Mouse (Mus musculus): ENCODE data around the gene Uchl1. TPM values are rescaled to one million over a fixed set of nuclear protein-coding genes. Genes with fewer than 3 reads are reported as not detected.

Gene Uchl1
- polyA plus RNA-seq, 1 experiment from 2014 or later, result 115 TPM

DNA sequence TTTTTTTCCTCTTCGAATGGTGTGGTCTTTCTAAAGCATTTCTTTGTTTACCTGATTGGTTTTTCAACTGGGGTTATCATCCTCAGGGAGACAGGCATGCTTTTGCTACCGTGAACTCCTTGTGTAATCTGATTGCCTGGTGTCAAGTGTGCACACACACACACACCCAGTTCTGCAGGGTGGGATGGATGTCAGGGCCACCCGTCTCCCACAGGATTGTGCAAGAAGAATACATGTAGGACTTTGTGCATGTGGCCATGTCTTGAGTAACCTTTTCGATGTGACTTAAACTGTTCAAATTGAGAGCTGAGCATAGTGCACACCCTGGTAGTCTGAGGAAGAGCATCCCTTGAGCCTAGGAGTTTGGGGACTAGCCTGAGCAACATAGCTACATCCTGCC is 17.3 kb downstream of the Uchl1 start:
- Histone ChIP-seq H3K4me2 (ENCODE audit: low read length) (no peak overlapping the region), H3K9ac (ENCODE audit: low read length) (no peak overlapping the region), H3K27me3 (replicated peaks; ENCODE audit: control insufficient read depth, insufficient read depth, low read length) (no peaks in the 10 kb centered on the region), H3K4me3 (ENCODE audit: low read depth, low read length) (no peak overlapping the region), H3K36me3 (ENCODE audit: control insufficient read depth, insufficient read depth, low read length) (no peaks in the 10 kb centered on the region), H3K9me3 (ENCODE audit: control insufficient read depth, low read length) (no peaks in the 10 kb centered on the region), H3K27ac (ENCODE audit: low read depth) (no peak overlapping the region), H3K4me1 (replicated peaks; ENCODE audit: control insufficient read depth, insufficient read depth, low read length) (no peaks in the 10 kb centered on the region)
- WGBS, result 70% methylated on average over 4 of the region's 4 CpGs
- DNase-seq (ENCODE audit: low spot score), result no peak
- ATAC-seq (replicated peaks; ENCODE audit: low FRiP score, low TSS enrichment, low read depth), result no peak

- no peak overlapping the region for H3K27ac ChIP-seq (ENCODE audit: low read depth)
- no peaks in the 10 kb centered on the region for H3K27me3 ChIP-seq (replicated peaks; ENCODE audit: control insufficient read depth, insufficient read depth, low read length)
- ATAC-seq (replicated peaks; ENCODE audit: low FRiP score, low TSS enrichment, low read depth) (no peak), DNase-seq (ENCODE audit: low spot score) (no peak)
- H3K4me3 ChIP-seq (ENCODE audit: low read depth, low read length), result no peak overlapping the region
- H3K36me3 ChIP-seq (ENCODE audit: control insufficient read depth, insufficient read depth, low read length), result no peaks in the 10 kb centered on the region
- H3K4me2 ChIP-seq (ENCODE audit: low read length), result no peak overlapping the region
- H3K4me1 ChIP-seq (replicated peaks; ENCODE audit: control insufficient read depth, insufficient read depth, low read length), result 0 out of 2 replicates have a peak, but pooled peaks cover 3% of the 10 kb centered on the region
- H3K9ac ChIP-seq (ENCODE audit: low read length), result no peak overlapping the region
- H3K9me3 ChIP-seq (ENCODE audit: control insufficient read depth, low read length), result no peaks in the 10 kb centered on the region
These were observed 21.2 kb downstream of the Uchl1 start for GRCm38 (mm10) chr5:66697119-66697518.

DNA sequence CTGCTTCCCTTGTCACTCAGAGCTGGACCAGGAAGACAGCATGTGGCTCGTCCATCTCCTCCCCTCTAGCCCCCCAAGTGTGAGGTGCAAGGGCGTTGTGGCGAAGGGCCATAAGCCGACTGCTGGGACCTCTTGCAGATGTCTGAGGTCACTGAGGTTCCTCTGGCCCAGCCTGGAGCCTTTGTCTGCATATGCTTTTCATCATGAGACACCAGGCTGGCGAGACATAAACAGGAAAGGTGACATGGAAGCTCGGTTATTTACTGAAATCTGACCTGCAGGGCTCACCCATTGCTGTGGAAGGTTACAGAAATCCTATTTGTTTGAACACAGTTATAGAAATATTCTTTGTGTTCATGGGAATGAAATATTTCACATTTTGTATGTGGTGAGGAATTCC is 24.0 kb downstream of the Uchl1 start:
- DNase-seq (ENCODE audit: low spot score) (no peak), ATAC-seq (replicated peaks; ENCODE audit: low FRiP score, low TSS enrichment, low read depth) (no peak)
- H3K9me3 ChIP-seq (ENCODE audit: control insufficient read depth, low read length), result no peaks in the 10 kb centered on the region
- no peak overlapping the region for H3K4me2 ChIP-seq (ENCODE audit: low read length)
- H3K27me3 ChIP-seq (replicated peaks; ENCODE audit: control insufficient read depth, insufficient read depth, low read length), result no peaks in the 10 kb centered on the region
- H3K27ac ChIP-seq (ENCODE audit: low read depth), result no peak overlapping the region
- no peaks in the 10 kb centered on the region for H3K36me3 ChIP-seq (ENCODE audit: control insufficient read depth, insufficient read depth, low read length)
- 39% methylated on average over 6 of the region's 6 CpGs for WGBS
- H3K4me1 ChIP-seq (replicated peaks; ENCODE audit: control insufficient read depth, insufficient read depth, low read length), result peaks cover 11% of the 10 kb centered on the region; the same call in 1 of the 2 replicates
- H3K4me3 ChIP-seq (ENCODE audit: low read depth, low read length), result no peak overlapping the region
- no peak overlapping the region for H3K9ac ChIP-seq (ENCODE audit: low read length)

GRCm38 (mm10) chr5:66701951-66702350 is 26.1 kb downstream of the Uchl1 start:
- Histone ChIP-seq H3K36me3 (ENCODE audit: control insufficient read depth, insufficient read depth, low read length) (no peaks in the 10 kb centered on the region), H3K4me1 (replicated peaks; ENCODE audit: control insufficient read depth, insufficient read depth, low read length) (peaks cover 11% of the 10 kb centered on the region; the same call in 1 of the 2 replicates), H3K9me3 (ENCODE audit: control insufficient read depth, low read length) (no peaks in the 10 kb centered on the region), H3K4me2 (ENCODE audit: low read length) (no peak overlapping the region), H3K27ac (ENCODE audit: low read depth) (no peak overlapping the region), H3K27me3 (replicated peaks; ENCODE audit: control insufficient read depth, insufficient read depth, low read length) (no peaks in the 10 kb centered on the region), H3K4me3 (ENCODE audit: low read depth, low read length) (no peak overlapping the region), H3K9ac (ENCODE audit: low read length) (no peak overlapping the region)
- DNase-seq (ENCODE audit: low spot score) (no peak), ATAC-seq (replicated peaks; ENCODE audit: low FRiP score, low TSS enrichment, low read depth) (no peak)
- WGBS, result 92% methylated on average over 4 of the region's 4 CpGs

DNA sequence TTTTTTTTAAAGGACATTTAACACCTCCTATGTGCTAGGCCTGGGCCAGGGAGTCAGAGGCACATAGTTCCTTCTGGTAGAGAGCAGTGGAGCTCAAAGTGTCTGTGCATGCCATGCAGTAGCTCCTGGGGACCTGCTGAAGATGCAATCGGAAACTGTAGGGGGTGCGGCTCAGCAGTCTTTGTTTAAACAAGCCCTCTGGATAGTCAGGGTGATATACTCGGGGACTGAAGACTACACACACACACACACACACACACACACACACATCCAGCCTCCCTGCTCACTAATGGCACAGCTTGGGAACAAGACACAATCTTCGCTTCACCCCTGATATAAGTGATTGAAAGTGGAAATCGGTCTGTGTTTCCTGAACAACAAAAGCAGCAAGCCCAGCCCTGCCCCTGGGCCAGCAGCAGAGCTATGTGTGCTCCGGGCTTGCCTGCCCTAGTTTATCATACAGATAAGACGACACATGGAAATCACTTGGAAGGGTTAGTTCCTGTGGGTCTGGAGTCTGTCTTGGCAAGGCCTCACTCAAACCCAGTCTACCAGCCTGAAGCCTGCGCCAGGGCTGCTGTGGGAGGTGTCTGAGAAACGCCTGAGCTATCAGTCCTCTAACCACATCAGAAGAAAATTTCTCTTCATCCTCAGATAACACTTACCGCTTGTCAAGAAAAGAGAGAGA is 27.6 kb downstream of the Uchl1 start:
- WGBS, result 17% methylated on average over 10 of the region's 10 CpGs
- no peak overlapping the region for H3K9ac ChIP-seq (ENCODE audit: low read length)
- no peak for DNase-seq (ENCODE audit: low spot score)
- H3K27ac ChIP-seq (ENCODE audit: low read depth), result no peak overlapping the region
- H3K4me2 ChIP-seq (ENCODE audit: low read length), result no peak overlapping the region
- H3K27me3 ChIP-seq (replicated peaks; ENCODE audit: control insufficient read depth, insufficient read depth, low read length), result no peaks in the 10 kb centered on the region
- H3K36me3 ChIP-seq (ENCODE audit: control insufficient read depth, insufficient read depth, low read length), result no peaks in the 10 kb centered on the region
- peaks cover 11% of the 10 kb centered on the region; the same call in 1 of the 2 replicates for H3K4me1 ChIP-seq (replicated peaks; ENCODE audit: control insufficient read depth, insufficient read depth, low read length)
- no peak for ATAC-seq (replicated peaks; ENCODE audit: low FRiP score, low TSS enrichment, low read depth)
- H3K4me3 ChIP-seq (ENCODE audit: low read depth, low read length), result no peak overlapping the region
- no peaks in the 10 kb centered on the region for H3K9me3 ChIP-seq (ENCODE audit: control insufficient read depth, low read length)

GRCm38 (mm10) chr5:66707859-66708258 is 32.0 kb downstream of the Uchl1 start:
- ATAC-seq (replicated peaks; ENCODE audit: low FRiP score, low TSS enrichment, low read depth) (no peak), DNase-seq (ENCODE audit: low spot score) (no peak)
- Histone ChIP-seq H3K36me3 (ENCODE audit: control insufficient read depth, insufficient read depth, low read length) (no peaks in the 10 kb centered on the region), H3K9me3 (ENCODE audit: control insufficient read depth, low read length) (no peaks in the 10 kb centered on the region), H3K4me1 (replicated peaks; ENCODE audit: control insufficient read depth, insufficient read depth, low read length) (peaks cover 10% of the 10 kb centered on the region; the same call in 1 of the 2 replicates), H3K4me2 (ENCODE audit: low read length) (no peak overlapping the region), H3K9ac (ENCODE audit: low read length) (no peak overlapping the region), H3K27me3 (replicated peaks; ENCODE audit: control insufficient read depth, insufficient read depth, low read length) (no peaks in the 10 kb centered on the region), H3K27ac (ENCODE audit: low read depth) (no peak overlapping the region), H3K4me3 (ENCODE audit: low read depth, low read length) (no peak overlapping the region)
- WGBS, result 71% methylated on average over 5 of the region's 5 CpGs

DNA sequence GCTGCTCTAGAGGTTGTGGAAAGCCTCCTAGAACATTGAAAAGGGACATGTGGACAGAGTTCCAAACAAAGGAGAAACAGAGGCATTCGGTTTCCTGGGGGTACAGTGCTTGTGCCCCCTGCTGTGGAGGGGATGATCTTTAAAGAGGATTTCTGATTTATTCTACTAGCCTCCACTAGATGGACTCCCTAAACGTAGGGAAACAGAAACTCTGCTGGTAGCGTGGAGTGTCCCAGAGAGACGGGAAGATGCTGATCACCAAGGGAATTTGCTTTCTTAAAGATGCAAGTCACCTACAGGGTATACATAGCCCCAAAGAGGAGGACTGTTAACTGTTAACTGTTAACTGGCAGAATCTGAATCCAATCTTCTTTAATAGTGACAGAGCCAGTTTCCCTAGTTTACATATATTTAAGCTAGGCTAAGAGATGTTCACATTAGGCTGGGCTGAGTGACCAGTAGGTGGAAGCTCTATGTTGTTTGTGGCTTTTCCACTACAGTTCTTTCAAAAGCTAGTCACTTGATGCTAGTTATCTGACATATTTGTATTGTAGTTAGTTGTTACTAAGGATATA is 34.6 kb downstream of the Uchl1 start:
- no peak overlapping the region for H3K9ac ChIP-seq (ENCODE audit: low read length)
- H3K4me3 ChIP-seq (ENCODE audit: low read depth, low read length), result no peak overlapping the region
- no peaks in the 10 kb centered on the region for H3K27me3 ChIP-seq (replicated peaks; ENCODE audit: control insufficient read depth, insufficient read depth, low read length)
- H3K4me1 ChIP-seq (replicated peaks; ENCODE audit: control insufficient read depth, insufficient read depth, low read length), result 0 out of 2 replicates have a peak, but pooled peaks cover 5% of the 10 kb centered on the region
- WGBS, result 26% methylated on average over 4 of the region's 4 CpGs
- H3K27ac ChIP-seq (ENCODE audit: low read depth), result no peak overlapping the region
- H3K9me3 ChIP-seq (ENCODE audit: control insufficient read depth, low read length), result no peaks in the 10 kb centered on the region
- ATAC-seq (replicated peaks; ENCODE audit: low FRiP score, low TSS enrichment, low read depth) (no peak), DNase-seq (ENCODE audit: low spot score) (no peak)
- H3K4me2 ChIP-seq (ENCODE audit: low read length), result no peak overlapping the region
- no peaks in the 10 kb centered on the region for H3K36me3 ChIP-seq (ENCODE audit: control insufficient read depth, insufficient read depth, low read length)

DNA sequence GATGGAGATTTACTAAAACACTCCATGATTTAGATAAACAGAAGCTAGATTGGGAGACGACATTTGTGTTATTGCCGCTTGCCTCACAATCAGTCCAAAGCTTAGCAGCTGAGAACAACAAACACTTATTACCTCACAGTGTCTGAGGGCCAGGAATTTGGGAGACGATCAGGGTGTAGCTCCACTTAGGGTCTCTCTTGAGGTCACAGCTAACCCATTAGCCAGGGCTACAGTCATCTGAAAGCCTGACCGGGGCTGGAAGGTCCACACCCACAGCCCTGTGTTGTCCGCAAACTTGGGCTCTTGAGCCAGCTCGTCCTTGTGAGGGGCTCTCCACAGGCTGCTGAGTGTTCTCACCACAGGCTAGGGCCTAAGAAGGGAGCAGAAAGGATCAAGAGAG is 36.9 kb downstream of the Uchl1 start:
- Histone ChIP-seq H3K27ac (ENCODE audit: low read depth) (no peak overlapping the region), H3K27me3 (replicated peaks; ENCODE audit: control insufficient read depth, insufficient read depth, low read length) (no peaks in the 10 kb centered on the region), H3K36me3 (ENCODE audit: control insufficient read depth, insufficient read depth, low read length) (no peaks in the 10 kb centered on the region), H3K9me3 (ENCODE audit: control insufficient read depth, low read length) (no peaks in the 10 kb centered on the region), H3K4me1 (replicated peaks; ENCODE audit: control insufficient read depth, insufficient read depth, low read length) (0 out of 2 replicates have a peak, but pooled peaks cover 5% of the 10 kb centered on the region), H3K9ac (ENCODE audit: low read length) (no peak overlapping the region), H3K4me2 (ENCODE audit: low read length) (no peak overlapping the region), H3K4me3 (ENCODE audit: low read depth, low read length) (no peak overlapping the region)
- 55% methylated on average over 6 of the region's 6 CpGs for WGBS
- no peak for DNase-seq (ENCODE audit: low spot score)
- ATAC-seq (replicated peaks; ENCODE audit: low FRiP score, low TSS enrichment, low read depth), result no peak

- 73% methylated on average over 4 of the region's 4 CpGs for WGBS
- no peak for ATAC-seq (replicated peaks; ENCODE audit: low FRiP score, low TSS enrichment, low read depth)
- Histone ChIP-seq H3K9me3 (ENCODE audit: control insufficient read depth, low read length) (no peaks in the 10 kb centered on the region), H3K9ac (ENCODE audit: low read length) (no peak overlapping the region), H3K4me1 (replicated peaks; ENCODE audit: control insufficient read depth, insufficient read depth, low read length) (0 out of 2 replicates have a peak, but pooled peaks cover 5% of the 10 kb centered on the region), H3K36me3 (ENCODE audit: control insufficient read depth, insufficient read depth, low read length) (no peaks in the 10 kb centered on the region), H3K27ac (ENCODE audit: low read depth) (no peak overlapping the region), H3K27me3 (replicated peaks; ENCODE audit: control insufficient read depth, insufficient read depth, low read length) (no peaks in the 10 kb centered on the region), H3K4me2 (ENCODE audit: low read length) (no peak overlapping the region), H3K4me3 (ENCODE audit: low read depth, low read length) (no peak overlapping the region)
- no peak for DNase-seq (ENCODE audit: low spot score)
These were observed 39.6 kb downstream of the Uchl1 start for GRCm38 (mm10) chr5:66715498-66715931.

Measured in intestine, embryonic 14.5 days (tissue).